Mouse (Mus musculus) heart, embryonic 13.5 days (tissue): ENCODE measurements around the gene Col4a1. TPM values are rescaled to one million over a fixed set of nuclear protein-coding genes. Genes with fewer than 3 reads are reported as not detected.

Experiments
- ATAC-seq: fragments of 200-750 bp; cut with Nextera tagmentation; 2 replicates; pipeline ENCODE4 v1.8.0; 2017; ENCODE audit warnings: moderate TSS enrichment; ENCODE audit not compliant: insufficient number of reproducible peaks, low FRiP score, low TSS enrichment; ENCODE audit errors: extremely low read depth
- H3K27ac ChIP-seq: fragments of 300-500 bp; sonication (generic); replicated peaks from 2 replicates; pipeline ENCODE4 v1.5.1; 2015; ENCODE audit warnings: moderate library complexity, mild to moderate bottlenecking, inconsistent platforms
- H3K27me3 ChIP-seq: fragments of 300-500 bp; sonication (generic); replicated peaks from 2 replicates; pipeline ENCODE4 v1.6.1; 2015; ENCODE audit warnings: mild to moderate bottlenecking, inconsistent platforms
- H3K36me3 ChIP-seq: fragments of 300-500 bp; sonication (generic); 2 replicates; pipeline ENCODE4 v1.6.1; 2015; ENCODE audit warnings: mild to moderate bottlenecking, inconsistent platforms
- H3K4me1 ChIP-seq: fragments of 300-500 bp; sonication (generic); 2 replicates; pipeline ENCODE4 v1.6.1; 2015; ENCODE audit warnings: inconsistent platforms
- H3K4me2 ChIP-seq: fragments of 300-500 bp; sonication (generic); 2 replicates; pipeline ENCODE4 v1.6.1; 2015; ENCODE audit warnings: inconsistent platforms, mild to moderate bottlenecking, moderate library complexity
- H3K4me3 ChIP-seq: fragments of 300-500 bp; sonication (generic); 2 replicates; pipeline ENCODE4 v1.5.1; 2015; ENCODE audit warnings: moderate library complexity, mild to moderate bottlenecking, inconsistent platforms
- H3K9ac ChIP-seq: fragments of 300-500 bp; sonication (generic); 2 replicates; pipeline ENCODE4 v1.6.1; 2015; ENCODE audit warnings: inconsistent platforms, mild to moderate bottlenecking, moderate library complexity
- H3K9me3 ChIP-seq: fragments of 300-500 bp; sonication (generic); 2 replicates; pipeline ENCODE4 v1.6.1; 2016; ENCODE audit warnings: inconsistent platforms
- WGBS: fragments of 180-500 bp; shearing (Covaris S2); methylation state at CpG from one replicate; pipeline ENCODE4 v1.1.7; 2015; ENCODE audit warnings: mixed read lengths; 5-methylcytosine and 5-hydroxymethylcytosine counted together
- polyA plus RNA-seq: library from polyadenylated mRNA; unstranded; fragments of >200 nt; fragmentation: Nextera tagmentation; extraction: Ambion mirVana; gene quantifications from 2 replicates; pipeline ENCODE4 v1.2.1, GENCODE M21; 2015

Gene Col4a1
- polyA plus RNA-seq, 1 experiment from 2014 or later = 164 TPM

DNA sequence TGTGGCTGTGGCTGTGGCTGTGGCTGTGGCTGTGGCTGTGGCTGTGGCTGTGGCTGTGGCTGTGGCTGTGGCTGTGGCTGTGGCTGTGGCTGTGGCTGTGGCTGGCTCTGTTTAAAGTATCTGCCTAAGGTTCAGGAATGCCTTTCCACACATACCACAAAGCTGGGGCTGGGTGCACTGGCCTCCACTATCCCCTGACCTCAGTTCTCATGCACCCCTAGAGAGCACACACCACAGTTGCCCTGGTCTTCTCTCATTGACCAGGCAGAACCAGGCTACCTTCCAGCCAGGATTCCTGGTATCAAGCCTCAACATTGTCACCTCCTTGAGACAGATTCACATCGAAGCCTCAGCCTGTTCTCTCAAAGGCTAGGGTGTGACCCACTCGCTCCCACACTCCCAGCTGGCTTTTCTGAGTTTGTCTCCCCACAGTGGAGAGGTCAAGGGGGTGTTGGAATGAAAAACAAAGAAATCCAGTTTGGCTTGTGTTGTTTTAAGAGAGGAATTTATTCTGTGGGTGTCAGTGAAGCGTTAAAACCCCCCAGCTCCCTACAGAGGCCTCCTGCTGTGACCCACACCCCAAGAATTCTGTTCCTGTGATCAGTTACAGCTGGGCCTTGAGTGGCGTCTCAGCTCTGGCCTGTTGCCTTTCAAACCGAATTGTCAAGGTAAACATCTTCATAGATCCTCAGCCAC, 15.2 kb upstream of the Col4a1 start:
- Histone ChIP-seq H3K9me3 (no peaks in the 10 kb centered on the region), H3K27ac (peak overlapping the region; percentile 80), H3K4me1 (peaks cover 98% of the 10 kb centered on the region), H3K4me2 (no peak overlapping the region), H3K27me3 (no peaks in the 10 kb centered on the region), H3K36me3 (no peaks in the 10 kb centered on the region), H3K9ac (peak overlapping the region; percentile 28; the same call in 1 of the 2 replicates), H3K4me3 (no peak overlapping the region)
- no peak for ATAC-seq
- 53% methylated on average over 5 of the region's 5 CpGs for WGBS

DNA sequence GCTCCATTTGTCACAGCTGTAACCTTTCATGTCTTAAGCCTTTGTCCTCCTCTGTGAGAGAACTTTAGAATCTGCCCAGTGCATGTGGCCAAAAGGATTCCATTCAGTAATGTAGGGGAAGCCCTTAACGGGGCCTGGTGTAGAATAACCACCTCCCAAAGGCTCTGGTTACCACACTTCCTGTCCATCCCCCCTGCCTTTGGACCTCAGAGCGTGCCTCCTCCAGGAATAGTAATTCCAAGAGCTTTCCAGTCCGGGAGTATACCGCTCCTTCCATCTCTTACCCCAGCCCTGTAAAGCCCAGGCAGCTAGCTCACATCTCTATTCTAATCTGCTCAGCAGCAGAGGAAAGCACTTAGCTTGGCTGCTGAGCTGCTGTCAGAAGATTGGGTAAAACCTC, 14.7 kb upstream of the Col4a1 start:
- WGBS = 10% methylated on average over 4 of the region's 4 CpGs
- no peak for ATAC-seq
- peak overlapping the region; percentile 80 for H3K27ac ChIP-seq

GRCm38 (mm10) chr8:11324801-11325395, 12.3 kb upstream of the Col4a1 start:
- H3K36me3 ChIP-seq = peaks cover 5% of the 10 kb centered on the region; the same call in 1 of the 2 replicates
- no peak overlapping the region for H3K4me3 ChIP-seq
- H3K4me1 ChIP-seq = peaks cover 92% of the 10 kb centered on the region
- 0 out of 2 replicates have a peak overlapping the region, but pooled peaks have one; percentile 42 for H3K9ac ChIP-seq
- peak overlapping the region; percentile 72 for H3K27ac ChIP-seq
- H3K27me3 ChIP-seq = no peaks in the 10 kb centered on the region
- no peak overlapping the region for H3K4me2 ChIP-seq
- WGBS = 48% methylated on average over 6 of the region's 6 CpGs
- H3K9me3 ChIP-seq = no peaks in the 10 kb centered on the region
- no peak for ATAC-seq

More for the DNA sequence above, 14.7 kb upstream of the Col4a1 start:
- Histone ChIP-seq H3K9me3 (no peaks in the 10 kb centered on the region), H3K4me3 (no peak overlapping the region), H3K4me1 (peaks cover 97% of the 10 kb centered on the region), H3K27me3 (no peaks in the 10 kb centered on the region), H3K36me3 (no peaks in the 10 kb centered on the region), H3K9ac (peak overlapping the region; percentile 28), H3K4me2 (no peak overlapping the region)

GRCm38 (mm10) chr8:11323681-11324080, 11.1 kb upstream of the Col4a1 start:
- Histone ChIP-seq H3K4me2 (no peak overlapping the region), H3K9ac (no peak overlapping the region), H3K36me3 (peaks cover 15% of the 10 kb centered on the region; the same call in 1 of the 2 replicates), H3K27me3 (no peaks in the 10 kb centered on the region), H3K9me3 (no peaks in the 10 kb centered on the region), H3K4me1 (peaks cover 81% of the 10 kb centered on the region), H3K4me3 (no peak overlapping the region), H3K27ac (0 out of 2 replicates have a peak overlapping the region, but pooled peaks have one; percentile 12)
- WGBS = 73% methylated on average over 1 of the region's 1 CpGs
- ATAC-seq = no peak

- Histone ChIP-seq H3K4me1 (peaks cover 80% of the 10 kb centered on the region), H3K27ac (peak overlapping the region; percentile 43; the same call in 1 of the 2 replicates), H3K4me3 (no peak overlapping the region), H3K27me3 (no peaks in the 10 kb centered on the region), H3K9me3 (no peaks in the 10 kb centered on the region), H3K9ac (no peak overlapping the region), H3K4me2 (no peak overlapping the region), H3K36me3 (peaks cover 21% of the 10 kb centered on the region; the same call in 1 of the 2 replicates)
- 68% methylated on average over 5 of the region's 5 CpGs for WGBS
- no peak for ATAC-seq
These were observed 10.3 kb upstream of the Col4a1 start for GRCm38 (mm10) chr8:11322724-11323585.

- peaks cover 25% of the 10 kb centered on the region for H3K36me3 ChIP-seq
- 69% methylated on average over 7 of the region's 7 CpGs for WGBS
- H3K4me1 ChIP-seq = peaks cover 74% of the 10 kb centered on the region
- no peak overlapping the region for H3K4me3 ChIP-seq
- ATAC-seq = no peak
- no peaks in the 10 kb centered on the region for H3K9me3 ChIP-seq
- H3K9ac ChIP-seq = no peak overlapping the region
- no peak overlapping the region for H3K4me2 ChIP-seq
- peak overlapping the region; percentile 43; the same call in 1 of the 2 replicates for H3K27ac ChIP-seq
- no peaks in the 10 kb centered on the region for H3K27me3 ChIP-seq
These were observed 9.2 kb upstream of the Col4a1 start for GRCm38 (mm10) chr8:11321841-11322240.

DNA sequence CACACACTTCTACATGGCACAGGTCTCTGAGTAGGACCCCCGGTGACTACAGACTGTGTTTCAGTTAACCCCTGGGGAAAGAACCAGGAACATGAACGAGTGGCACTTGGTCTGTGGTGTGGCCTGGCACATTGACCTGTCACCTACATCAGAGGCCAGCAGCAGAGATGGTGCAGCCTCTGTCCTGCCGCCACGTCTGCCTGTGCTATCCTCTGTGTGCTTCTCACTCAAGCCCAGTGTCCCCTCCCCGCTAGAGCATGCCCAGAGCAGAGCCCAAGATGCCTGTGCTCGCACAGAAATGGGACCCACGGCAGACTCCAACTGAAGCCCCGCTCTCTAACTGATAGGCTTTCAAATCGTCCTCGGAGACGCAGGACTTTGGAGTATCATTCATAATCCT, 6.8 kb upstream of the Col4a1 start:
- H3K36me3 ChIP-seq = peaks cover 33% of the 10 kb centered on the region
- H3K4me1 ChIP-seq = peaks cover 71% of the 10 kb centered on the region
- H3K27me3 ChIP-seq = no peaks in the 10 kb centered on the region
- ATAC-seq = peak; percentile 4; the same call in 1 of the 2 replicates
- no peak overlapping the region for H3K9ac ChIP-seq
- no peak overlapping the region for H3K27ac ChIP-seq
- no peak overlapping the region for H3K4me2 ChIP-seq
- H3K4me3 ChIP-seq = no peak overlapping the region
- no peaks in the 10 kb centered on the region for H3K9me3 ChIP-seq
- WGBS = 83% methylated on average over 11 of the region's 11 CpGs

DNA sequence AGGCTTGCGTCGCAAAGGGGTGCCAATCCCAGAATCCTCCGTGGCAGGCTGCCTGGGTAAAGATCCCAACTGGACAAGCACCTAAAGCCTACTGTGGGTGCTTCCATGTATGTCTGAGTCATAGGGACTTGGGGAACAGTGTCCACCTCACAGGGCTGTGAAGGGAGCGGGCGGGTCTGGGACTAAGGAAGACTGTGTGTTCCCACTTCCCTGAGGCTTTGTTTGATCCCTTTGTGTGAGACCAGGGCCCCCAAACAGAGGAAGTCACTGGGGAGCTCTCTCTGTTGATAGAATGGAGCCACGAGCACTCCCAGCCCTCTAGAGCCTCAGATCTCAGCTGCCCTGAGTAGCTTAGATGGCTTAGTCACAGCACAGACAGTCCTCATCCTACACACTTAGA, 3.5 kb upstream of the Col4a1 start:
- H3K27ac ChIP-seq = no peak overlapping the region
- 0 out of 2 replicates have a peak overlapping the region, but pooled peaks have one; percentile 84 for H3K4me3 ChIP-seq
- H3K36me3 ChIP-seq = peaks cover 33% of the 10 kb centered on the region
- ATAC-seq = no peak
- peak overlapping the region; percentile 91 for H3K4me2 ChIP-seq
- H3K9me3 ChIP-seq = no peaks in the 10 kb centered on the region
- no peaks in the 10 kb centered on the region for H3K27me3 ChIP-seq
- H3K9ac ChIP-seq = no peak overlapping the region; the same call in 1 of the 2 replicates
- peaks cover 56% of the 10 kb centered on the region for H3K4me1 ChIP-seq
- WGBS = 73% methylated on average over 6 of the region's 6 CpGs

GRCm38 (mm10) chr8:11315179-11315943, 2.7 kb upstream of the Col4a1 start:
- Histone ChIP-seq H3K9ac (peak overlapping the region; percentile 98), H3K9me3 (no peaks in the 10 kb centered on the region), H3K27ac (no peak overlapping the region), H3K36me3 (peaks cover 28% of the 10 kb centered on the region), H3K4me2 (peak overlapping the region; percentile 91), H3K4me1 (peaks cover 57% of the 10 kb centered on the region), H3K4me3 (peak overlapping the region; percentile 84), H3K27me3 (no peaks in the 10 kb centered on the region)
- WGBS = 64% methylated on average over 16 of the region's 16 CpGs
- ATAC-seq = no peak

GRCm38 (mm10) chr8:11314613-11315012, 2.0 kb upstream of the Col4a1 start:
- no peak for ATAC-seq
- Histone ChIP-seq H3K27me3 (no peaks in the 10 kb centered on the region), H3K27ac (no peak overlapping the region), H3K9ac (peak overlapping the region; percentile 98), H3K36me3 (peaks cover 25% of the 10 kb centered on the region), H3K4me3 (peak overlapping the region; percentile 84), H3K9me3 (no peaks in the 10 kb centered on the region), H3K4me1 (peaks cover 65% of the 10 kb centered on the region), H3K4me2 (peak overlapping the region; percentile 91)
- 80% methylated on average over 8 of the region's 8 CpGs for WGBS
